Mouse (Mus musculus): ENCODE measurements around the gene Limch1. TPM values are rescaled to one million over a fixed set of nuclear protein-coding genes. Genes with fewer than 3 reads are reported as not detected.

The Limch1 gene
- polyA plus RNA-seq, 1 experiment from 2014 or later = 6.1 TPM

DNA sequence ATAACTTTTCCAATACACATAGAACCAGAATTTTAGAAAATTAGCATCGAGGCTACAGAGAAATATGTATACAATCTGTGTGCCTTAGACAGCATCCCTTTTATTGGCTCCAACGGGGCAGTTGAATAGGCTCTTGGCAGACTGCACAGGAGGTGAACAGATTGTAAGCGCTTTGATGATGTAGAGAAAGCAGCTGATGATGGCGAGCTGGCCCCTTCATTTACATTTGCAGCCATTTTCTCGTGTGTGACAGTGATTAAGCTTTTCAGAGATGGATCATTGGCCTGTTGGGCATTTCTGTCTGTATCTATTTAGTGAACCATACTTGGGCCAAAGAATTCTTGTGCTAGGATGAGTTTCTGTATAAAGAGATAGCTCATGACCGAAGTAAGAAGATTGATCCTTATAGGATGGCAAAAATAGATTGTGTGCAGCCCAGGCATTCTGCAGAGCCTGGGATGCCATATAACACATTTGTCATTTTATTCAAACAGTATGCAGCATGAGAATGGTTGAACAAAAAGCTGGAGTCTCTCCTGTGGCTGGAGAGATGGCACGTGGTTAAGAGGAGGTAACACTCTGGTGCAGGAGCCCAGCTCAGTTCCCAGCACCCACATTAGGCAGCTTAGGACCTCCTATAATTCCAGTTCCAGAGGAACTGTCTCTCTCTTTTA, 208.5 kb downstream of the Limch1 start:
- DNase-seq (ENCODE audit: low spot score) (no peak), ATAC-seq (ENCODE audit: low FRiP score, low TSS enrichment) (no peak)
- no peak overlapping the region for H3K4me3 ChIP-seq (ENCODE audit: low read depth, low read length)
- H3K27ac ChIP-seq (replicated peaks) = no peak overlapping the region
- no peaks in the 10 kb centered on the region for H3K4me1 ChIP-seq (replicated peaks; ENCODE audit: control insufficient read depth, insufficient read depth)
- H3K9me3 ChIP-seq (ENCODE audit: control insufficient read depth, low read length) = no peaks in the 10 kb centered on the region
- no peaks in the 10 kb centered on the region for H3K36me3 ChIP-seq (ENCODE audit: control insufficient read depth, insufficient read depth, low read length)
- TF ChIP-seq EP300 (optimal IDR thresholded peaks at IDR 0.05) (no peak), CTCF (IDR thresholded peaks at IDR 0.05; ENCODE audit: low read depth) (no peak)
- H3K9ac ChIP-seq (ENCODE audit: low read length) = no peak overlapping the region
- H3K27me3 ChIP-seq (ENCODE audit: control insufficient read depth, insufficient read depth, low read length) = no peaks in the 10 kb centered on the region
- 70% methylated on average over 7 of the region's 7 CpGs for WGBS
- no peak overlapping the region for H3K4me2 ChIP-seq (replicated peaks; ENCODE audit: low read depth)

DNA sequence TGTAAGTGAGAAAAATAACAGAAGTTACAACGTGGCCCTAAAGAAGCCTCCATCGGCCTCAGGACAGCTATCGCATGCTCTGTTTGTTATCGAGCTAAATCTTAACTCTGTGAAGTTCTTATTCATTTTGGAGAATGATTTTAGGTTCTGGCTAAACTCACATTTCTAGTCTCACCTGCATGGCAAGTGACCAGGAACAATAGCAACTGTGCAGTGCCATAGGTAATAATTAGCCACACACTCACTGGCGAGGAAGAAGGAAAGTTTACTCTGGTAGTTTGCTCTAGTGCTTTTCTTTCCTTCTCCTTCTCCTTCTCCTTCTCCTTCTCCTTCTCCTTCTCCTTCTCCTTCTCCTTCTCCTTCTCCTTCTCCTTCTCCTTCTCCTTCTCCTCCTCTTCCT, 209.6 kb downstream of the Limch1 start:
- TF ChIP-seq CTCF (IDR thresholded peaks at IDR 0.05; ENCODE audit: low read depth) (no peak), EP300 (optimal IDR thresholded peaks at IDR 0.05) (no peak)
- no peak for DNase-seq (ENCODE audit: low spot score)
- H3K36me3 ChIP-seq (ENCODE audit: control insufficient read depth, insufficient read depth, low read length) = no peaks in the 10 kb centered on the region

DNA sequence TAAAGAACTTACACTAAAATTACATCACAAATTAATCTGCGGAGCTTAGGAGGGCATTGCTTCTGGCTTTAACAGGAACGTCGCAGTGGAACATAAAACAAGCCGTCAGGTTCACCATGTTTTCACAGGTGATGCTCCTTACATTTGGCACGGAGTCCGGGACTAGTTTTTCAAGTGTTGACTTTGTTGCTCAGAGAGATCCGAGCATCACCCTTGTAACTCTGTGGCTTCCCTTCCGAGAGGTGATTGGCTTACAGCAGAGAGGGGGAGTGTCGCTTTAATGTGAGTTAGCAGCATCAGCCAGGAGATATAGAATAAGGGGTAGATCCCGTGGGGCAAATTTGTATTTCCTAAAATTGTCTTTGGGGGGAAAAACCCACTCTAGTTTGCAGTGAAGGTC, 212.0 kb downstream of the Limch1 start:
- no peak overlapping the region for H3K4me3 ChIP-seq (ENCODE audit: low read depth, low read length)
- ATAC-seq (ENCODE audit: low FRiP score, low TSS enrichment) (no peak), DNase-seq (ENCODE audit: low spot score) (no peak)
- 80% methylated on average over 10 of the region's 10 CpGs for WGBS
- no peaks in the 10 kb centered on the region for H3K9me3 ChIP-seq (ENCODE audit: control insufficient read depth, low read length)
- H3K36me3 ChIP-seq (ENCODE audit: control insufficient read depth, insufficient read depth, low read length) = no peaks in the 10 kb centered on the region
- H3K4me1 ChIP-seq (replicated peaks; ENCODE audit: control insufficient read depth, insufficient read depth) = no peaks in the 10 kb centered on the region
- TF ChIP-seq CTCF (IDR thresholded peaks at IDR 0.05; ENCODE audit: low read depth) (no peak), EP300 (optimal IDR thresholded peaks at IDR 0.05) (no peak)
- no peak overlapping the region for H3K27ac ChIP-seq (replicated peaks)
- H3K9ac ChIP-seq (ENCODE audit: low read length) = no peak overlapping the region
- no peak overlapping the region for H3K4me2 ChIP-seq (replicated peaks; ENCODE audit: low read depth)
- no peaks in the 10 kb centered on the region for H3K27me3 ChIP-seq (ENCODE audit: control insufficient read depth, insufficient read depth, low read length)

More for the DNA sequence above, 209.6 kb downstream of the Limch1 start:
- Histone ChIP-seq H3K9ac (ENCODE audit: low read length) (no peak overlapping the region), H3K9me3 (ENCODE audit: control insufficient read depth, low read length) (no peaks in the 10 kb centered on the region), H3K27me3 (ENCODE audit: control insufficient read depth, insufficient read depth, low read length) (no peaks in the 10 kb centered on the region), H3K27ac (replicated peaks) (no peak overlapping the region), H3K4me2 (replicated peaks; ENCODE audit: low read depth) (no peak overlapping the region), H3K4me1 (replicated peaks; ENCODE audit: control insufficient read depth, insufficient read depth) (no peaks in the 10 kb centered on the region), H3K4me3 (ENCODE audit: low read depth, low read length) (no peak overlapping the region)
- WGBS = 56% methylated on average over 5 of the region's 5 CpGs
- ATAC-seq (ENCODE audit: low FRiP score, low TSS enrichment) = no peak

DNA sequence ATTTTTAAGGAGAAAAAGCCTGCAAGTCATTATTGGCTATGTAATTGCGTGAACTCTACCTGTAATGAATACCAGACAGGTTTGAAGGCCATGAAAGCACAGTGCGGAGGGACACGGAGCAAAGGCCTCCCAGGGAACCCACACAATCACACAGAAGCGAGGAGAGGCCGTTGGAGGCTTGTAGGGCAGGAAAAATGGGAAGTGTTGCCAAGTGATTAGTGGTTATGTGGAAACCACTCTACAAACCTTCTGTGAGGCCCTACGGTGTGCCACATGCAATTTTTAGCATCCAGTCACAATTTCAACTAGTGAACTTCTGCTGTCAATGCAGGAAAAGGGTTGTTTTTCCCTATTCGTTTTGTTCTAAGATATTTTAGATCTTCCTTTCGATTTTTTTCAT, 212.5 kb downstream of the Limch1 start:
- TF ChIP-seq EP300 (optimal IDR thresholded peaks at IDR 0.05) = no peak
- no peak for TF ChIP-seq CTCF (IDR thresholded peaks at IDR 0.05; ENCODE audit: low read depth)
- no peaks in the 10 kb centered on the region for H3K36me3 ChIP-seq (ENCODE audit: control insufficient read depth, insufficient read depth, low read length)
- H3K4me1 ChIP-seq (replicated peaks; ENCODE audit: control insufficient read depth, insufficient read depth) = no peaks in the 10 kb centered on the region
- no peaks in the 10 kb centered on the region for H3K9me3 ChIP-seq (ENCODE audit: control insufficient read depth, low read length)
- ATAC-seq (ENCODE audit: low FRiP score, low TSS enrichment) (no peak), DNase-seq (ENCODE audit: low spot score) (no peak)
- no peak overlapping the region for H3K9ac ChIP-seq (ENCODE audit: low read length)
- H3K27me3 ChIP-seq (ENCODE audit: control insufficient read depth, insufficient read depth, low read length) = no peaks in the 10 kb centered on the region
- no peak overlapping the region for H3K4me2 ChIP-seq (replicated peaks; ENCODE audit: low read depth)
- H3K27ac ChIP-seq (replicated peaks) = no peak overlapping the region
- H3K4me3 ChIP-seq (ENCODE audit: low read depth, low read length) = no peak overlapping the region
- 79% methylated on average over 8 of the region's 8 CpGs for whole genome bisulfite sequencing

DNA sequence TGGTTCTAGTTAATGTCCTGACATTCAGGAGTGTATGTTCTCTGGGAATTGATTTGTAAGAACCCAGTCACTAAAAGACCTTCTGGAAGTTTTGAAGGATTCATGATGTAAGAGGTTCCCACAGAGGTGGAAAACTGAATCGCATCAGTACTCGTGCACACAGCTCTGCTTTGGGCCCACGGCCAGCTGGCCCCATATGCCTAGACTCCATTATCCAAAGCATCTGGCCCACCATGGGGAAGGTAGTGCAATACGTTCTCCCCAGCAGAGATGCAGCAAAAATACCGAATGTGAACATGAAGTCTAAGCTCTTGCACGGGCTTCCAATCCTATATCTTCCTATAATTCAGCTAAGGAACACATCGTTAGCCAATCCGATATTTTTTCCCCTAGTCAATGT, 214.3 kb downstream of the Limch1 start:
- TF ChIP-seq EP300 (optimal IDR thresholded peaks at IDR 0.05) (no peak), CTCF (IDR thresholded peaks at IDR 0.05; ENCODE audit: low read depth) (no peak)
- no peak overlapping the region for H3K9ac ChIP-seq (ENCODE audit: low read length)
- no peaks in the 10 kb centered on the region for H3K27me3 ChIP-seq (ENCODE audit: control insufficient read depth, insufficient read depth, low read length)
- DNase-seq (ENCODE audit: low spot score) (no peak), ATAC-seq (ENCODE audit: low FRiP score, low TSS enrichment) (no peak)
- H3K27ac ChIP-seq (replicated peaks) = no peak overlapping the region
- H3K4me3 ChIP-seq (ENCODE audit: low read depth, low read length) = no peak overlapping the region
- WGBS = 78% methylated on average over 8 of the region's 8 CpGs
- H3K4me1 ChIP-seq (replicated peaks; ENCODE audit: control insufficient read depth, insufficient read depth) = no peaks in the 10 kb centered on the region
- H3K36me3 ChIP-seq (ENCODE audit: control insufficient read depth, insufficient read depth, low read length) = no peaks in the 10 kb centered on the region
- no peaks in the 10 kb centered on the region for H3K9me3 ChIP-seq (ENCODE audit: control insufficient read depth, low read length)
- no peak overlapping the region for H3K4me2 ChIP-seq (replicated peaks; ENCODE audit: low read depth)

DNA sequence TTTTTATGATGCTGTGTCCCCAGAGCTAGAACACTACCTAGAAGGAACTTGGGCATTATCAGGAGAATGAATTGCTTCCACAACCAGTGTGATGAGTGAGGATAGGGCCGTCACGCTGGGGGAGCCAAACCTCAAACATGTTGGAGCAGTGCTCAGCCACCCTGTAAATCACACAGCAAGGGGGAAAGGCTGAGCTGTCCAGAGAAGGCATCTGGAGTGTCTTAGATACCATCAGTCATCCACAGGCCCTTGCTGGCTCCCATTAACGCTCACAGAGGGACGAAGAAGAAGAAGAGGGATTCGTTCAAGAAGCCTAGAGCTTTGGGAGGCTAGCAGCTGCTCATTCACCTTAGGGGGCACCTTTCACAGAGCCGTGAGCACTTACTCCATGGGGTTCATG, 219.8 kb downstream of the Limch1 start:
- Histone ChIP-seq H3K9me3 (ENCODE audit: control insufficient read depth, low read length) (no peaks in the 10 kb centered on the region), H3K4me3 (ENCODE audit: low read depth, low read length) (no peak overlapping the region), H3K4me1 (replicated peaks; ENCODE audit: control insufficient read depth, insufficient read depth) (no peaks in the 10 kb centered on the region), H3K27ac (replicated peaks) (no peak overlapping the region), H3K4me2 (replicated peaks; ENCODE audit: low read depth) (no peak overlapping the region), H3K27me3 (ENCODE audit: control insufficient read depth, insufficient read depth, low read length) (no peaks in the 10 kb centered on the region), H3K36me3 (ENCODE audit: control insufficient read depth, insufficient read depth, low read length) (no peaks in the 10 kb centered on the region), H3K9ac (ENCODE audit: low read length) (no peak overlapping the region)
- ATAC-seq (ENCODE audit: low FRiP score, low TSS enrichment) (no peak), DNase-seq (ENCODE audit: low spot score) (no peak)
- no peak for TF ChIP-seq EP300 (optimal IDR thresholded peaks at IDR 0.05)
- TF ChIP-seq CTCF (IDR thresholded peaks at IDR 0.05; ENCODE audit: low read depth) = no peak
- 52% methylated on average over 6 of the region's 6 CpGs for WGBS

All from stomach, postnatal 0 days (tissue).